Mouse (Mus musculus) ES-E14 (cell line): ENCODE results near the gene Gpr15. TPM values are rescaled to one million over a fixed set of nuclear protein-coding genes. Genes with fewer than 3 reads are reported as not detected.

Experiments used
- DNase-seq: peaks from one replicate; pipeline ENCODE4 v3.0.0-alpha.2; 2013; ENCODE audit warnings: low read depth, low spot score
- H3K27ac ChIP-seq: 2 replicates; pipeline ENCODE4 v1.5.1; 2012; ENCODE audit warnings: low read depth, mild to moderate bottlenecking, low read length, moderate library complexity, mixed read lengths; ENCODE audit not compliant: poor library complexity, insufficient read depth, severe bottlenecking
- H3K36me3 ChIP-seq: 2 replicates; pipeline ENCODE4 v1.6.1; 2012; ENCODE audit warnings: mild to moderate bottlenecking, low read length, moderate library complexity, mixed read lengths; ENCODE audit not compliant: control insufficient read depth, poor library complexity, insufficient read depth, severe bottlenecking
- H3K4me1 ChIP-seq, 2 experiments: fragments of 150-350 bp in 1 of 2; sonication (generic) in 1 of 2; 2 replicates each; pipeline ENCODE4 v1.6.1; 2012; ENCODE audit warnings: low read length in 2 of 2, mild to moderate bottlenecking in 1 of 2, mixed read lengths in 1 of 2; ENCODE audit not compliant: control insufficient read depth in 2 of 2, insufficient read depth in 2 of 2, poor library complexity in 1 of 2
- H3K4me3 ChIP-seq, 2 experiments: fragments of 150-350 bp in 1 of 2; sonication (generic) in 1 of 2; 2 replicates each; pipeline ENCODE4 v1.5.1; 2012; ENCODE audit warnings: low read length in 2 of 2, low read depth in 1 of 2, mild to moderate bottlenecking in 1 of 2, mixed read lengths in 1 of 2; ENCODE audit not compliant: insufficient read depth in 1 of 2, poor library complexity in 1 of 2, severe bottlenecking in 1 of 2
- H3K9ac ChIP-seq: 2 replicates; pipeline ENCODE4 v1.6.1; 2012; ENCODE audit warnings: low read depth, mild to moderate bottlenecking, low read length, mixed read lengths; ENCODE audit not compliant: poor library complexity, insufficient read depth, severe bottlenecking
- H3K9me3 ChIP-seq: fragments of 150-350 bp; sonication (generic); 2 replicates; pipeline ENCODE4 v1.6.1; 2012; ENCODE audit warnings: low read depth, mild to moderate bottlenecking, low read length; ENCODE audit not compliant: control insufficient read depth, insufficient read depth
- CHD2 ChIP-seq: IDR thresholded peaks from 2 replicates; pipeline ENCODE4 v1.6.1; 2014; ENCODE audit warnings: mild to moderate bottlenecking, low read depth, low read length, inconsistent platforms
- HCFC1 ChIP-seq: IDR thresholded peaks from 2 replicates; pipeline ENCODE4 v1.6.1; 2012; ENCODE audit warnings: low read length, inconsistent platforms, borderline replicate concordance; ENCODE audit not compliant: insufficient read depth
- MAFK ChIP-seq: IDR thresholded peaks from 2 replicates; pipeline ENCODE4 v1.6.1; 2014; ENCODE audit warnings: mild to moderate bottlenecking, low read depth, low read length, inconsistent platforms; ENCODE audit not compliant: insufficient read depth
- ZC3H11A ChIP-seq: IDR thresholded peaks from 2 replicates; pipeline ENCODE4 v1.6.1; 2012; ENCODE audit warnings: low read depth, mild to moderate bottlenecking, inconsistent platforms, low read length, borderline replicate concordance
- ZNF384 ChIP-seq: IDR thresholded peaks from 2 replicates; pipeline ENCODE4 v1.6.1; 2012; ENCODE audit warnings: low read depth, low read length, inconsistent platforms
- in situ Hi-C, 2 experiments: fragments of 600-800 bp; cut with MboI; formaldehyde crosslinking; loops; one replicate each; pipeline ENCODE4 v1.15.1; 2025; ENCODE audit warnings: low sequenced_read_pairs in 2 of 2, inconsistent platforms in 1 of 2; ENCODE audit not compliant: unreplicated experiment in 2 of 2
- total RNA-seq: library from RNA; depleted of rRNA; stranded (reverse); fragments of 300-350 nt; gene quantifications from 2 replicates; pipeline ENCODE4 v1.2.3, GENCODE M21; 2012

Gpr15 gene
- total RNA-seq, 1 experiment: not detected

DNA sequence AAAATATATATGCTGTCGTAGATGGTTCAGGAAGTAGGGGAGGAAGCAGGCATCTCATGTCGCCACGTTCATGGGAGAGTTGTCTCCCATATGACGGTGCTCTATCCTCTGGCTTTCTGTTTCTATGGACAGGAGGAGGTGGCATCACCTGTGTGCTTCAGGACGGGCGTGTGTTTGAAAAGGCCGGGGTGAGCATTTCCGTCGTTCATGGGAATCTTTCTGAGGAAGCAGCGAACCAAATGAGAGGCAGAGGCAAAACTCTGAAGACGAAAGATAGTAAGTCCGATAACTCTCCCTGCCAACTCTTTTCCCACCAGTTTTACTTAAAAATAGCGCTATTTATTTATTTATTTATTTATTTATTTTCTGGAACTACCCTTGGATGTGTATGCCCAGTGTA, 46.5 kb downstream of the Gpr15 start:
- Histone ChIP-seq H3K9me3 (no peaks in the 10 kb centered on the region), H3K4me1 (no peaks in the 10 kb centered on the region; a peak in 1 of 4 replicates), H3K4me3 (no peak overlapping the region), H3K9ac (no peak overlapping the region), H3K27ac (no peak overlapping the region), H3K36me3 (peaks cover 8% of the 10 kb centered on the region; the same call in 1 of the 2 replicates)
- in situ Hi-C loops: no loop called here
- DNase-seq: no peak
- TF ChIP-seq ZC3H11A (no peak), CHD2 (no peak), MAFK (no peak), HCFC1 (no peak), ZNF384 (no peak)

GRCm38 (mm10) chr16:58671212-58671985, 47.5 kb downstream of the Gpr15 start:
- no peaks in the 10 kb centered on the region for H3K9me3 ChIP-seq
- H3K4me1 ChIP-seq: no peaks in the 10 kb centered on the region; a peak in 1 of 4 replicates
- H3K9ac ChIP-seq: no peak overlapping the region
- DNase-seq: no peak
- TF ChIP-seq CHD2: no peak
- TF ChIP-seq HCFC1: no peak
- no peak overlapping the region for H3K27ac ChIP-seq
- peak overlapping the region; percentile 87 to 99; a peak in 3 of 4 replicates for H3K4me3 ChIP-seq
- in situ Hi-C loops: no loop called here
- peaks cover 8% of the 10 kb centered on the region; the same call in 1 of the 2 replicates for H3K36me3 ChIP-seq

DNA sequence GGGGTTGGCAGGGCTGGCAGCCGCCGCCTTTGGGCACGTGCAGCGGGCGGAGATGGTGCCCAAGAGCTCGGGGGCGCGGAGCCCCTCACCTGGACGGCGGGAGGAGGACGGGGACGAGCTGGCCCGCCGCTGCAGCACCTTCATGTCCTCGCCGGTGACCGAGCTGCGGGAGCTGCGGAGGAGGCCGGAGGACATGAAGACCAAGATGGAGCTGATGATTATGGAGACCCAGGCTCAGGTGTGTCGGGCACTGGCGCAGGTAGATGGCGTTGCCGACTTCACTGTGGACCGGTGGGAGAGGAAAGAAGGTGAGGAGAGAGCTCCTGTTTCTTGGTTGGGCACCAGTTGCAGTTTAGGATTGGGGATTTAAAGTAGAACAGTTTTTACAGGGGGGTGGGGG, 48.2 kb downstream of the Gpr15 start:
- Histone ChIP-seq H3K27ac (no peak overlapping the region), H3K4me1 (no peaks in the 10 kb centered on the region; a peak in 1 of 4 replicates), H3K9ac (peak overlapping the region; percentile 79), H3K9me3 (no peaks in the 10 kb centered on the region), H3K36me3 (peaks cover 5% of the 10 kb centered on the region; the same call in 1 of the 2 replicates), H3K4me3 (peak overlapping the region; percentile 87 to 99)
- in situ Hi-C loops: no loop called here
- no peak for DNase-seq
- no peak for TF ChIP-seq CHD2
- TF ChIP-seq ZC3H11A: no peak
- TF ChIP-seq MAFK: no peak
- no peak for TF ChIP-seq HCFC1
- no peak for TF ChIP-seq ZNF384

DNA sequence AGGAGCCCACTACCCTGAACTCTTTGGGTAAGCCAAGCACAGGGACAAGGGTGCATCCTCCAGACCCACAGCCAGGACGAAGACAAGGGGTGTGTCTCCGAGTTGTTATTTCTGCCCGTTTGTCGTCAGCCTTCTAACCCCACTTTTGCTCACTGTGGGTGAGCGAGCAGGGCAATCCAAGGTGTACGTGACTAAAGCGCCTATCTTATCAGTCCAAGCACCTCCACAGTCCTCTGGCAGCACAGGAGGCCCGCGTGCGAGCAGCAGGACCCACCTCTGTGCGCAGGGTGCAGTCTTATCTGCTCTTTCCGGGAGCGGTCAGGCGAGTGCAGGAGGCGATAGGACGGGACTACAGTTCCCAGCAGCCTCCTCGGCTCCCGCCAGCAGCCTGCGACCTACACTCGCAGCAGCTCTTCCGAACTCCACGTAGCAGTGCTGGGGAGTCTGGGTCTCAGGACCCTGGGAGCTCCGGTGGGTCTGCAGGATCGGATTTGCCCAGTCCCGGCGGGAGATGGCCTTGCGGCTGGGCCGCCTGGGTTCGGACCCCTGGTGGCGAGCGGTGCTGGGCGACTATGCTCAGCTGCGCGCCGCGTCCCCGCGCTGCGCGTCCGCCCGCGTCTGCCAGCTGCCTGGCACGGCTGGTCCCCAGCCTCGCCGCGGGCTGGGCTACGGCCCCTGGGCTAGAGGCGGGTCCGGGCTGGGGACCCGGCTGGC, 48.8 kb downstream of the Gpr15 start, which contains the start of gene Cpox:
Cpox (plus strand) TSS at position 376 of the 714 bp plus-strand sequence.
- H3K9me3 ChIP-seq: no peaks in the 10 kb centered on the region
- DNase-seq: peak; percentile 65
- H3K9ac ChIP-seq: peak within 1 kb of the TSS; percentile 79
- H3K4me3 ChIP-seq: peak within 1 kb of the TSS; percentile 87 to 99
- H3K36me3 ChIP-seq: peaks cover 5% of the 10 kb centered on the region; the same call in 1 of the 2 replicates
- in situ Hi-C loops: no loop called here
- TF ChIP-seq ZC3H11A (no peak), ZNF384 (no peak), HCFC1 (peak; percentile 92)
- no peak within 1 kb of the TSS for H3K27ac ChIP-seq
- no peaks in the 10 kb centered on the region; a peak in 1 of 4 replicates for H3K4me1 ChIP-seq
